Comparison of ENCODE assay signal across 7 mouse cellular contexts in genomic region chr11:75173095-75173798, GRCm38 (mm10). TPM values are rescaled to one million over a fixed set of nuclear protein-coding genes. Genes with fewer than 3 reads are reported as not detected.
DNase-seq lines count a peak whose midpoint lies in the region; ATAC-seq and TF ChIP-seq lines count a peak whose summit lies in the region.

No protein-coding gene starts in this region.

- peaks cover 4% of the 10 kb centered on the region; the same call in 1 of the 2 replicates for H3K36me3 ChIP-seq in intestine, postnatal 0 days (ENCODE audit: control insufficient read depth, insufficient read depth)
- no peaks in the 10 kb centered on the region; the same call in 1 of the 2 replicates for H3K36me3 ChIP-seq in midbrain, embryonic 11.5 days (ENCODE audit: control insufficient read depth, insufficient read depth, low read length)
- no peaks in the 10 kb centered on the region for H3K36me3 ChIP-seq in small intestine, adult 2 months (ENCODE audit: control insufficient read depth, insufficient read depth, low read length)

- TF ChIP-seq POLR2A in cortical plate, adult 2 months (IDR thresholded peaks at IDR 0.05; ENCODE audit: extremely low read depth, insufficient read depth, low read length): no peak
- no peak for TF ChIP-seq POLR2A in small intestine, adult 2 months (IDR thresholded peaks at IDR 0.05; ENCODE audit: low read depth, low read length)

- peak overlapping the region; percentile 47 for H3K4me3 ChIP-seq in cortical plate, adult 2 months (ENCODE audit: insufficient read depth, low read length)
- H3K4me3 ChIP-seq in intestine, postnatal 0 days (ENCODE audit: low read depth, low read length): peak overlapping the region; percentile 55
- H3K4me3 ChIP-seq in midbrain, embryonic 11.5 days (ENCODE audit: low read depth, low read length): peak overlapping the region; percentile 41
- peak overlapping the region; percentile 86 for H3K4me3 ChIP-seq in small intestine, adult 2 months (ENCODE audit: low read depth, low read length)

- intact Hi-C loops in left cerebral cortex, postnatal 4 days (cut with DNase I): no loop called here

- peak; percentile 90 to 97 for DNase-seq in adrenal gland, adult (ENCODE audit: inconsistent age in 2 of 2, low spot score in 1 of 2)
- peak; percentile 71 for DNase-seq in gastrocnemius, postnatal 25 days
- peak; percentile 92 for DNase-seq in left cerebral cortex, postnatal 4 days
- peak; percentile 99 for DNase-seq in midbrain, embryonic 11.5 days (ENCODE audit: low spot score, missing footprints)

- no peak for TF ChIP-seq CTCF in cortical plate, adult 2 months (IDR thresholded peaks at IDR 0.05; ENCODE audit: extremely low read depth, insufficient read depth, low read length)
- TF ChIP-seq CTCF in intestine, postnatal 0 days (IDR thresholded peaks at IDR 0.05; ENCODE audit: low read depth): no peak
- no peak for TF ChIP-seq CTCF in small intestine, adult 2 months (IDR thresholded peaks at IDR 0.05; ENCODE audit: extremely low read depth, insufficient read length, insufficient replicate concordance, low read depth, low read length)

- under 1% methylated on average over 71 of the region's 71 CpGs for WGBS in intestine, postnatal 0 days
- WGBS in midbrain, embryonic 11.5 days: under 1% methylated on average over 70 of the region's 71 CpGs
- under 1% methylated on average over 71 of the region's 71 CpGs for WGBS in small intestine, adult 2 months

- ATAC-seq in intestine, postnatal 0 days: peak; percentile 57
- peak; percentile 66 for ATAC-seq in midbrain, embryonic 11.5 days (ENCODE audit: low FRiP score)

- H3K27me3 ChIP-seq in intestine, postnatal 0 days (replicated peaks; ENCODE audit: control insufficient read depth, insufficient read depth, low read length): peaks cover 40% of the 10 kb centered on the region
- H3K27me3 ChIP-seq in midbrain, embryonic 11.5 days (ENCODE audit: control insufficient read depth, insufficient read depth, low read length): peaks cover 50% of the 10 kb centered on the region
- peaks cover 33% of the 10 kb centered on the region for H3K27me3 ChIP-seq in small intestine, adult 2 months (ENCODE audit: control insufficient read depth, insufficient read depth, low read length)

- peak overlapping the region; percentile 28; the same call in 1 of the 2 replicates for H3K9ac ChIP-seq in intestine, postnatal 0 days (ENCODE audit: low read depth, low read length)
- H3K9ac ChIP-seq in midbrain, embryonic 11.5 days (ENCODE audit: low read length): peak overlapping the region; percentile 3; the same call in 1 of the 2 replicates

- no peaks in the 10 kb centered on the region for H3K9me3 ChIP-seq in intestine, postnatal 0 days (ENCODE audit: control insufficient read depth)
- H3K9me3 ChIP-seq in midbrain, embryonic 11.5 days (ENCODE audit: control insufficient read depth, low read length): no peaks in the 10 kb centered on the region

- H3K27ac ChIP-seq in cortical plate, adult 2 months (ENCODE audit: insufficient read depth, low read length): peak overlapping the region; percentile 79
- H3K27ac ChIP-seq in intestine, postnatal 0 days (ENCODE audit: low read depth, low read length): no peak overlapping the region
- H3K27ac ChIP-seq in midbrain, embryonic 11.5 days (ENCODE audit: low read depth, low read length): no peak overlapping the region
- no peak overlapping the region for H3K27ac ChIP-seq in small intestine, adult 2 months (ENCODE audit: insufficient read depth, low read depth, low read length)

- H3K4me2 ChIP-seq in intestine, postnatal 0 days (replicated peaks; ENCODE audit: low read depth): peak overlapping the region; percentile 92
- peak overlapping the region; percentile 57 for H3K4me2 ChIP-seq in midbrain, embryonic 11.5 days

- no peaks in the 10 kb centered on the region; the same call in 1 of the 2 replicates for H3K4me1 ChIP-seq in cortical plate, adult 2 months (ENCODE audit: control insufficient read depth, insufficient read depth, low read length)
- H3K4me1 ChIP-seq in intestine, postnatal 0 days (replicated peaks; ENCODE audit: control insufficient read depth, insufficient read depth, low read length): peaks cover 12% of the 10 kb centered on the region
- H3K4me1 ChIP-seq in midbrain, embryonic 11.5 days (ENCODE audit: control insufficient read depth, insufficient read depth, low read length): peaks cover 43% of the 10 kb centered on the region
- peaks cover 26% of the 10 kb centered on the region for H3K4me1 ChIP-seq in small intestine, adult 2 months (ENCODE audit: control insufficient read depth, insufficient read depth, insufficient read length, low read length)

RNA-seq across cellular contexts. Expression of gene Hic1, which starts 3.9 kb away (rescaled TPM):
- 3.0 and 3.8 TPM in 2 replicates for polyA plus RNA-seq in cortical plate, adult 2 months (2012; rRNA removed)
- total RNA-seq in gastrocnemius, postnatal 25 days (2021): 1 to 10 TPM; 5.7 to 5.9 TPM
- 8.6 and 8.8 TPM in 2 replicates for polyA plus RNA-seq in intestine, postnatal 0 days (2015; fragmentation: Nextera tagmentation; extraction: Ambion mirVana)
- 1 to 10 TPM; 5.2 to 5.6 TPM for total RNA-seq in left cerebral cortex, postnatal 4 days (2021)
- 0.34 and 0.57 TPM in 2 replicates for polyA plus RNA-seq in midbrain, embryonic 11.5 days (2014; fragmentation: Nextera tagmentation; extraction: Ambion mirVana)
- polyA plus RNA-seq in small intestine, adult 2 months (2012; rRNA removed): 22.9 and 29.6 TPM in 2 replicates

RNA-seq across cellular contexts. Expression of gene Ovca2, which starts 5.4 kb away (rescaled TPM):
- polyA plus RNA-seq in cortical plate, adult 2 months (2012; rRNA removed): 19.5 and 21.4 TPM in 2 replicates
- total RNA-seq in gastrocnemius, postnatal 25 days (2021): 1 to 10 TPM; 2.8 to 3.3 TPM
- 21.6 and 22.4 TPM in 2 replicates for polyA plus RNA-seq in intestine, postnatal 0 days (2015; fragmentation: Nextera tagmentation; extraction: Ambion mirVana)
- 10 to 100 TPM in 1 of 2 experiments, 1 to 10 TPM in 1; 9.2 to 11.2 TPM for total RNA-seq in left cerebral cortex, postnatal 4 days (2021)
- 28.5 and 29.8 TPM in 2 replicates for polyA plus RNA-seq in midbrain, embryonic 11.5 days (2014; fragmentation: Nextera tagmentation; extraction: Ambion mirVana)
- polyA plus RNA-seq in small intestine, adult 2 months (2012; rRNA removed): 12.8 and 14.2 TPM in 2 replicates

RNA-seq across cellular contexts. Expression of gene Dph1, which starts 17.8 kb away (rescaled TPM):
- polyA plus RNA-seq in cortical plate, adult 2 months (2012; rRNA removed): 29.1 and 30.9 TPM in 2 replicates
- 1 to 10 TPM; 5.6 to 5.8 TPM for total RNA-seq in gastrocnemius, postnatal 25 days (2021)
- polyA plus RNA-seq in intestine, postnatal 0 days (2015; fragmentation: Nextera tagmentation; extraction: Ambion mirVana): 11.3 and 12.3 TPM in 2 replicates
- total RNA-seq in left cerebral cortex, postnatal 4 days (2021): 10 to 100 TPM; 15.2 to 15.3 TPM
- 15.3 and 17.3 TPM in 2 replicates for polyA plus RNA-seq in midbrain, embryonic 11.5 days (2014; fragmentation: Nextera tagmentation; extraction: Ambion mirVana)
- polyA plus RNA-seq in small intestine, adult 2 months (2012; rRNA removed): 9.9 and 13.7 TPM in 2 replicates

RNA-seq across cellular contexts. Expression of gene Rtn4rl1, which starts 20.3 kb away (rescaled TPM):
- polyA plus RNA-seq in cortical plate, adult 2 months (2012; rRNA removed): 37.9 and 40.1 TPM in 2 replicates
- 1 to 10 TPM in 1 of 2 experiments, under 1 TPM in 1; 1.00 to 1.7 TPM for total RNA-seq in gastrocnemius, postnatal 25 days (2021)
- 1.5 and 1.8 TPM in 2 replicates for polyA plus RNA-seq in intestine, postnatal 0 days (2015; fragmentation: Nextera tagmentation; extraction: Ambion mirVana)
- total RNA-seq in left cerebral cortex, postnatal 4 days (2021): 10 to 100 TPM; 31.6 to 35.4 TPM
- polyA plus RNA-seq in midbrain, embryonic 11.5 days (2014; fragmentation: Nextera tagmentation; extraction: Ambion mirVana): 4.6 TPM in 2 replicates
- 8.6 and 11.8 TPM in 2 replicates for polyA plus RNA-seq in small intestine, adult 2 months (2012; rRNA removed)
